Mouse (Mus musculus) cerebellum, adult 11 months (tissue): ENCODE measurements around the gene Rnf187.
A peak's percentile ranks its signal among the peaks of the same experiment; 100 is the strongest.

ENCODE experiments used
- DNase-seq: peaks from one replicate; pipeline ENCODE4 v3.0.0; 2022

Rnf187 gene

GRCm38 (mm10) chr11:58965001-58965760, 26.5 kb upstream of the Rnf187 start:
- DNase-seq, result no peak

GRCm38 (mm10) chr11:58964216-58964615, 25.5 kb upstream of the Rnf187 start:
- no peak for DNase-seq

- DNase-seq, result no peak
Measured at GRCm38 (mm10) chr11:58963543-58963942, 24.8 kb upstream of the Rnf187 start.

- DNase-seq, result no peak
Measured at GRCm38 (mm10) chr11:58961364-58962177, 22.9 kb upstream of the Rnf187 start.

GRCm38 (mm10) chr11:58959921-58960465, 21.3 kb upstream of the Rnf187 start:
- peak; percentile 88 for DNase-seq

- no peak for DNase-seq
Measured at GRCm38 (mm10) chr11:58959186-58959825, 20.6 kb upstream of the Rnf187 start.

GRCm38 (mm10) chr11:58958536-58958935, 19.8 kb upstream of the Rnf187 start:
- DNase-seq, result no peak

- no peak for DNase-seq
Measured at GRCm38 (mm10) chr11:58957226-58957914, 18.7 kb upstream of the Rnf187 start.

- no peak for DNase-seq
Measured at GRCm38 (mm10) chr11:58955868-58956257, 17.1 kb upstream of the Rnf187 start.

GRCm38 (mm10) chr11:58955143-58955867, 16.6 kb upstream of the Rnf187 start:
- DNase-seq, result no peak

GRCm38 (mm10) chr11:58954420-58955142, 15.9 kb upstream of the Rnf187 start, which contains the start of the genes Hist3h2a and Trim17:
Hist3h2a (plus strand) TSS chr11:58954685.
Trim17 (plus strand) TSS chr11:58954685.
- peak; percentile 90 for DNase-seq

GRCm38 (mm10) chr11:58954170-58954419, 15.4 kb upstream of the Rnf187 start:
- peak; percentile 85 for DNase-seq

- no peak for DNase-seq
Measured at GRCm38 (mm10) chr11:58953351-58954169, 14.8 kb upstream of the Rnf187 start.

GRCm38 (mm10) chr11:58951210-58951609, 12.5 kb upstream of the Rnf187 start:
- DNase-seq, result no peak

GRCm38 (mm10) chr11:58949480-58950431, 11.0 kb upstream of the Rnf187 start:
- peak; percentile 66 for DNase-seq

- DNase-seq, result peak; percentile 79
Measured at GRCm38 (mm10) chr11:58948542-58949479, 10.1 kb upstream of the Rnf187 start, which contains the start of gene Hist3h2ba. Hist3h2ba (plus strand) TSS chr11:58948920.

- peak; percentile 72 for DNase-seq
Measured at GRCm38 (mm10) chr11:58947798-58948528, 9.2 kb upstream of the Rnf187 start.
